Mouse (Mus musculus) frontal cortex, postnatal 36 days (tissue): ENCODE measurements at regions not wholly inside any gene's neighbourhood (a gene's known extent, or its start where the extent isn't known, plus 50 kb on each side); places are given as distances from the start of the nearest gene placed in this dataset.
A peak's percentile ranks its signal among the peaks of the same experiment; 100 is the strongest.
"Not testable (repeated sequence)": the region's sequence is repeated elsewhere in the genome, so short reads cannot be mapped to it uniquely, and the experiment has no call there.

Source experiments
- DNase-seq, 2 experiments: peaks; one replicate each; pipeline ENCODE4 v3.0.0; 2022; ENCODE audit warnings: low spot score in 2 of 2

DNA sequence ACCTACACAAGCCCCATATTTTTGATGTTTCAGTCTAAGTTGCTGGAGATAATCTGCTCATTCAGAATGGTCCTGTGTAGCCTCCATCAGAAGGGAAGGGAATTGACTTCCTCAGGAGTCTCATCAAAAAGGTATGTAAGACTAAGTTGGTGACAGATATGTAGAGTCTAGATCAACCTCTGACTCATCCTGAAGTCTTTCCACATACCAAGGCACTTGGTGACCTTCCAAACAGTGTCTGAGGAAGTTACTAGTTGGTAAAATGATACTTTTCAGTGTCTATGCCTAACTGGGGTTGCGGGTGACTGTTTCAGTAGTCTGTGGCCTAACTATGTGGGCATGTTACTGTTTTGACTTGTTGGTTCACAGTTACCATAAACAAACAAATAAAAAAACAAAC, 133.0 kb upstream of the Plcb4 start:
- DNase-seq, result no peak

DNA sequence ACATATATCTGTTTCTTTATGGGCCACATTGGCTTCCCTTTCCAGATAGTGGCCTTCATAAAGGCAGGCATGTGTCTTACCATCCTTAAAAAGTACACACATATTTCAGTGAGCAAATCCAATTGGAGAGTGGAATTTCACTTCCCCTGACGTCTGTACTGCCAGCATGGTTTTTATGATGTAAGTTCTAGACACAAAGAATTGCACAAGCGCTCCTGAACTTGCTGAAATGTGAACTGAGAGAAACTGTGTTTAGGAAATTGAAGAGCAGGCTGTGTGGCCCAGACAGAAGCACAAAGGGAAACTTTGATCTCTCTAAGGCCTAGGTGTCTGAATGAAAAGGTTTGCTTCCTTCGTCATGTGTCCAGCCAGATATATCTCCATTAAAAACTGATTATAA, 129.2 kb upstream of the Plcb4 start:
- no peak for DNase-seq

DNA sequence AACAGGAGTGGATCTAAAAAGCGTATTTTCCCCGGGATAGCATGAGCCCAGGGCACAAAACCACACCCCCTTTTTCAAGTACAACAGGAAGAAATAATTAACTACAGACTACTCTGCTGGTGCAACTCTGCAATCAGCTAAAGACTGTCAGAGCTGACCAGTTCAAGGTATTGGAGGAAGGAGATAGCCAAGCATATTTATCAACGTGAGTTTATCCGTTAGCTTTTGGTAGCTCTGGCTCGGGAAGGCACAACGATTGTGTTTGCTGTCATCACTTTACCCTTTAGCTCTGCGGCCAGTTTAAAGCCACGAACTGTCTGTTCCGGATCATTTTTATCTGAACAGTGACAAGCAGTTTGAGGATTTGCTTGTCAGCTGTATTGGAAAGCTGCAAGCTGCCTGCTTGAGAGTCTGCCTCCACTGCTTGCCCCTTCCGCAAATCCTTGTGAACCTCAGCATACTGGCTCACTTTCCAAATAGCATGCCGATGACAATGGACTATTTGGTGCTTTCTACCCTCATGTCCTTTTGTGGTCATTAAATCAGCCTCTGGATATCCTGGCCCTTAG, 122.4 kb upstream of the Plcb4 start:
- no peak for DNase-seq

GRCm38 (mm10) chr2:135538022-135538421, 120.8 kb upstream of the Plcb4 start:
- no peak for DNase-seq

DNA sequence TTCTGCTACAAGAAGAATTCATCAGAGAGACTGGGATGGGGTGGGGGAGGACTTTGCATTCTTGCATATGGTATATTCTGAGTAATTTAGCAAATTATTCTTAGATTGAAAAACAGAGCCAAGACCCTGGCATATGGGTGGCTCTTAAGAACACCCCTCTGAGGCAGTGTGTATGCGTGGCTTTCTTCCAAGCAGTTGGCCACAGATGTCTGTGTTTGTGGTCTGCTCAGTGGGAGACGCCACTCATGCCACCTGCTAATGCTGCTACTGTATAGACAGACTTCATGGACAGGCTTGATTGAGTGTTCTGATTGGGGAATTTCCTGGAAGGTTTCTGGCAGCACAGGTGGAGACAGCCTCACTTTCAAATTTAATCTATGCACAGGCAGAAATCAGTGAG, 117.8 kb upstream of the Plcb4 start:
- peak; percentile 24 to 55 for DNase-seq

DNA sequence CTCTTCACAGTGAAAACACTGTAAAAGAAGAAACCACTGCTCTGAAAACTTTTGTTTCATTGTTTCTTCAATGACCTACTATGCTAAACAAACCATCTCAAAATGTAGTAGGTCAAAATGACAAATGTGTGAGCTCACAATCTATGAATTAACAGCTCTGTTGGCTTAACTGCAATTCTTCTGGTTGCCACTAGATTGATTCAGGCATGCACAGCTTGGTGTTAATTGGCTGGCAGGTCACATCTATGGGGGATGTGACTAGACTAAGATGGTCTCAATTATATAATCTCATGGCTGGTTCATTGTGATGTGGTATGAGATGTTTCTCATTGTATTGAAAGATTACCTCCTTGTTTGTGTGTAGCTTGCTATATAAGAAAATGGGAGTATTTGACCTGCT, 116.9 kb upstream of the Plcb4 start:
- no peak for DNase-seq

DNA sequence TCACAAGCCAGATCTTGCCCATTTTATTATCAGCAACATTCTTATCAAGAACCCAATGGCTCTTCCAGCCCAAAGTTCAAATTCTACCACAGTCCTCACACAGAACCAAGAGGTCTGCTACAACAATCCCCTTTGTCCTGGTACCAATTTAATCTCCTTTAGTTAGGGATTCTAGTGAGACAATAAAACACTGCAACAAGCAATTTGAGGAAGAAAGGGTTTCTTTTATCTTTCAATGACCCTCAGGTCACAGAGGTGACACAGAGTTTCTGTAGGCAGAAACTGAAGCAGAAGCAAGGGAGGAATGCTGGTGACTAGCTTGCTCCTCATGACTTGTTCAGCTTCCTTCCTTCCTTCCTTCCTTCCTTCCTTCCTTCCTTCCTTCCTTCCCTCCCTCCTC, 113.9 kb upstream of the Plcb4 start:
- DNase-seq, result no peak

- DNase-seq, result no peak
These were observed 110.8 kb upstream of the Plcb4 start for GRCm38 (mm10) chr2:135547966-135548365.

GRCm38 (mm10) chr2:135553031-135553430, 105.8 kb upstream of the Plcb4 start:
- no peak for DNase-seq

DNA sequence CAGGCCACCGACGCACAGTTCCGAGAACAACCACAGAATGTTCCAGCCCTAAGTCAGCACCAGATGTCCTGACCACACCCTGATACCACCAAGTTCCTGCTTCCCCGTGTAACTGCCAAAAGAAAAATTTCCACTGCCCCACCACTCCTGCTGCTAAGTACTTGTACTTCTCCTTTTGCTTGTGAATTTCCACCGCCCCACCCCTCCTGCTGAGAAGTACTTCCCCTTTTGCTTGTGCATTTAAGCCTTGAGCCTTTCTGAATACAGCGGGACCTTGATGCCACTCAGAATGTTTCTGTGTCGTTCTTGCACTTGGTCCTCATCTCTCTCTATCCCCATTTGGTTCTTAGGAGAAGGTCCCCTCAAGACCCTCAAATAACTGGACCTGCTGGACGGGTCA, 100.8 kb upstream of the Plcb4 start:
- not testable (repeated sequence) for DNase-seq

- DNase-seq, result no peak
These were observed 99.5 kb upstream of the Plcb4 start for GRCm38 (mm10) chr2:135559328-135559727.

- DNase-seq, result no peak
These were observed 98.7 kb upstream of the Plcb4 start for GRCm38 (mm10) chr2:135559933-135560710.

- no peak for DNase-seq
These were observed 98.0 kb upstream of the Plcb4 start for GRCm38 (mm10) chr2:135560856-135561255.

DNA sequence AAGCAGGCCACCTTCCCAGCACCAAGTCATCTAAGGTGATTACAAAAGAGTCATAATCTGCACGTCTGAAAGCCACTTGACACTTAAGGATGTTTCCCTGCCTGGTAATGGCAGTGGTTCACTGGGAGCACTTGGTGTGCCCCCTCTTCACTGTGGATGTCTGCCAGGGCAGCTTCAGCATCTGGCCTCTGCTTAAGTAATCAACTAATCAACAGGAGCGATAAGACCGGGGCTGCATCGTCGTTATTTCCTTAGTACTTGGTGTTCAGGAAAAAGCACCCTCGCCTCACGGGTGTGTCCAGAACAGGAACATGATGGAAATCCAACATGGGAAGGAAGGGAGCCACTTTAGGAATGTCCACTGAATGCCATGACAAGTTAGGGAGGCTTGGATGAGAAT, 97.1 kb upstream of the Plcb4 start:
- no peak for DNase-seq

GRCm38 (mm10) chr2:135562140-135562890, 96.5 kb upstream of the Plcb4 start:
- peak; percentile 43 to 53 for DNase-seq

- no peak for DNase-seq
These were observed 94.6 kb upstream of the Plcb4 start for GRCm38 (mm10) chr2:135564231-135564630.

- DNase-seq, result no peak
These were observed 90.5 kb upstream of the Plcb4 start for GRCm38 (mm10) chr2:135568350-135568749.

DNA sequence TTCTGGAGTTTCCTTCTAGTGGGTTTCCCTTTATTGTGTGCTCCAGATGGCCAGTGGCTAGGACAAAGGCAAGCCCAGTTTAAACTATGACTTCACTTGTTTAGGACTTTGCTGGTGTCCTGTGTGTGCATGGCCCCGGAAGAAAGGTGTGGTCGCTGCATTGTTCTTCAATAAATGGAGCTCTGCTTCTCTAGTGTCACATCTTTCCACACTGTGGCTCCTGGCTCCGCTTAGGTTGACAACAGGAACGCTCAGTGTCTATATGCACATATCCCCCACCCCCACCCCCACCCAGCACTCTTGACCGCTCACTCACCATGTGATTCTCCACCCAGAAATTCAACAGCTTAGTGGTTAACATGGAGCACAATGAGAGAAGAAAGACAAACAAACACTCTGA, 87.2 kb upstream of the Plcb4 start:
- DNase-seq, result no peak

DNA sequence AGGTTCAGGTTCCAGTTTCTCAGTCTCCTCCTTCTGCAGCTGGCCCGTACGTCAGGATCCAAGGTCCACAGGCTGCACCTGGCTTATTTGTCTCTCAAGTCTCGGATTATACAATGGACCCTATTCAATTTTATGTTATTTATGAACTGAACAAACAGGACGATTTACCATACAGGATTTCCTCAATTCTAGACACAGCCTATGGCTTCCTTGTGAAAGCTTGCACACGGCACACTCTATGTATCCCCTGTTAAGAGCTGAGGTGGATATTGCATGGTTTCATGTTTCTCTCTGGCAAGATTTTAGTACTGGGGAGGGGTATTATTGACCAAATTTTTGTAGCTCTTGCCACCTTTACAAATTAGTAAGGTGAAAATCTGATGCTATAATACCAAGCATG, 81.6 kb upstream of the Plcb4 start:
- no peak for DNase-seq

- no peak for DNase-seq
These were observed 80.7 kb upstream of the Plcb4 start for GRCm38 (mm10) chr2:135578135-135578534.

- no peak for DNase-seq
These were observed 79.3 kb upstream of the Plcb4 start for GRCm38 (mm10) chr2:135579514-135579913.

DNA sequence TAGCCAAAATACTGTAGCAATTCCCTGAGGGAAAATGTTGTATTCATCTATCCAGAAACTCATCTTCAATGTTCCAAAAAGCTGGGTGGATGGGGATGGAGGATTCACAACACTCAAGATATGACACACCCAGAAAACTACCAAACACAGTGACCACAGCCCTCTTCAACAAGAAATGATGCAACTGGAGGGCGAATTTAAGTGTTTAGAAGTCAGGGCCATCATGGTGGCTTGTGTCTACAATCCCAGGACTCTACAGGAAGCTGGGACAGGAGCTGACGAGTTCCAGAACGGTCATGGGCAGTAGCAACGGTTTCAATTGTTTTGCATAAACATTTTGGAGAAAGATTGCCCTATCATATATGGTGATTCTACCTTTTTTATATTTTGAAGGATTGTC, 78.8 kb upstream of the Plcb4 start:
- no peak for DNase-seq

DNA sequence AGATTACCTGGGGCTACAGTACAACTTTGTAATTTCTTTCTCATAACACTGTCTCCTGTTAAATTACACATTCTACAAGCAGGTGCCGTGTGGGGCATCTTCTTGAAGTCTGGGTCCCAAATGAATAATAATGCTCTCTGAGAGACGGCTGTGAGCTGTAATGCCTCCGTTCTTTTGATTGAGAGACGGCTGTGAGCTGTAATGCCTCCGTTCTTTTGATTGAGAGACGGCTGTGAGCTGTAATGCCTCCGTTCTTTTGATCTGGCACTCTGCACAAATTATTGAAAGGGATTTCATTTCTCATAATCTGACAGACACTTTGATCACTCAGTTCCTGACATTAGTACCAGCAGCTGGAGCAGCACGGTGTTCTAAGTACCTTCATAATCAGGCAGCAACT, 76.5 kb upstream of the Plcb4 start:
- DNase-seq, result no peak
